ENCODE assay signal across 20 mouse cellular contexts in the genomic region with DNA sequence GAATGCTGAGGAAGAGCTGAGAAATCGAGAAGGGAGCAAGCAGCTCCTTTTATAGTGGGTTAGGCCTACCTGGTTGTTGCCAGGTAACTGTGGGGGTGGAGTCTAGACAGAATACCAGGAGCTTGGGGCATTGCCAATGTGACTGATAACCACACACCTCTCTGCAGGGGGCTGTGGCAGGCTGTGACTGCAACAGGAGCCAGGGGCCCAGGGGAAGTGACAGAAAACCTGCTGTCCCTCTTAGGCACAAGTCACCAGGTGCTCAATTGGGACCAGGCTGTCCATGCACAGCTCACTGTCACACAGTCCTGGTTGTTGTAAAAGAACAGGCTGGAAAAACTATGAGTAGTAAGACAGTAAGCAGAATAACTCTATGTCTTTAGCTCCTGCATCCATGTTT.
DNase-seq lines count a peak whose midpoint lies in the region; ATAC-seq and TF ChIP-seq lines count a peak whose summit lies in the region.
"Had no signal": no experiment of that assay in that cellular context is flagged by ENCODE, and none has a peak within 500 bp of the region (broad histone marks: within the 10 kb centered on the region; RNA-seq: fewer than 3 reads in every experiment).

No protein-coding gene starts in this region.

- no peak overlapping the region for H3K4me3 ChIP-seq in midbrain, postnatal 0 days (ENCODE audit: low read depth, low read length)
- H3K4me3 ChIP-seq: embryonic facial prominence, embryonic 15.5 days; forebrain, embryonic 15.5 days; heart, embryonic 13.5 days; hindbrain, embryonic 15.5 days had no signal

- no peaks in the 10 kb centered on the region for H3K36me3 ChIP-seq in midbrain, postnatal 0 days (ENCODE audit: insufficient read depth, low read length)
- H3K36me3 ChIP-seq: embryonic facial prominence, embryonic 15.5 days; forebrain, embryonic 15.5 days; G1E; heart, embryonic 13.5 days; hindbrain, embryonic 15.5 days had no signal

- no peaks in the 10 kb centered on the region for H3K27me3 ChIP-seq in midbrain, postnatal 0 days (ENCODE audit: insufficient read depth, low read length)
- H3K27me3 ChIP-seq: embryonic facial prominence, embryonic 15.5 days; forebrain, embryonic 15.5 days; heart, embryonic 13.5 days; hindbrain, embryonic 15.5 days had no signal

- 69% methylated on average over 1 of the region's 1 CpGs for WGBS in midbrain, postnatal 0 days

- H3K9me3 ChIP-seq in midbrain, postnatal 0 days (ENCODE audit: low read length), result no peaks in the 10 kb centered on the region
- H3K9me3 ChIP-seq: embryonic facial prominence, embryonic 15.5 days; forebrain, embryonic 15.5 days; G1E; heart, embryonic 13.5 days; hindbrain, embryonic 15.5 days had no signal

- TF ChIP-seq CTCF in midbrain, postnatal 0 days (IDR thresholded peaks at IDR 0.05), result no peak

- H3K27ac ChIP-seq in midbrain, postnatal 0 days (ENCODE audit: low read depth, low read length), result no peak overlapping the region
- H3K27ac ChIP-seq: embryonic facial prominence, embryonic 15.5 days; forebrain, embryonic 15.5 days; heart, embryonic 13.5 days; hindbrain, embryonic 15.5 days had no signal

- DNase-seq in cerebellum, postnatal 4 days (ENCODE audit: low spot score in 2 of 2), result no peak
- DNase-seq in cerebellum, adult 9-10 months, result peak; percentile 25
- peak; percentile 27 to 56 for DNase-seq in cerebellum, postnatal 25 days
- DNase-seq in urinary bladder, postnatal 36 days (ENCODE audit: low spot score in 2 of 2), result no peak
- DNase-seq in midbrain, postnatal 0 days (ENCODE audit: low spot score), result no peak
- DNase-seq in kidney, adult 18-20 months, result no peak
- DNase-seq in spleen, adult 18-20 months, result no peak
- DNase-seq: adrenal gland, postnatal 10 days; B cell, adult 2 months; gastrocnemius, postnatal 36 days; heart, adult 11 months; heart, postnatal 36 days had no signal

- peak; percentile 79; the same call in 1 of the 2 replicates for ATAC-seq in cerebellum, adult (ENCODE audit: insufficient number of reproducible peaks, low FRiP score, low TSS enrichment)
- ATAC-seq in midbrain, postnatal 0 days (ENCODE audit: low FRiP score), result no peak
- ATAC-seq: CD4-positive, CD25-positive, alpha-beta regulatory T cell, adult 4 months; forebrain, embryonic 15.5 days; intestine, embryonic 16.5 days had no signal

- no peak overlapping the region for H3K4me2 ChIP-seq in midbrain, postnatal 0 days (ENCODE audit: low read depth, low read length, poor library complexity, severe bottlenecking)
- H3K4me2 ChIP-seq: embryonic facial prominence, embryonic 15.5 days; forebrain, embryonic 15.5 days; heart, embryonic 13.5 days; hindbrain, embryonic 15.5 days had no signal

- H3K9ac ChIP-seq in midbrain, postnatal 0 days (replicated peaks; ENCODE audit: low read length, poor library complexity, severe bottlenecking), result no peak overlapping the region
- H3K9ac ChIP-seq: embryonic facial prominence, embryonic 15.5 days; forebrain, embryonic 15.5 days; heart, embryonic 13.5 days; hindbrain, embryonic 15.5 days had no signal

- H3K4me1 ChIP-seq in midbrain, postnatal 0 days (ENCODE audit: insufficient read depth, low read length), result no peaks in the 10 kb centered on the region
- H3K4me1 ChIP-seq: embryonic facial prominence, embryonic 15.5 days; forebrain, embryonic 15.5 days; heart, embryonic 13.5 days; hindbrain, embryonic 15.5 days had no signal

Comparison
In these comparisons a context has a peak if more than half of its experiments do, and no peak if none do; other contexts are left out.
1. DNase-seq: peak in cerebellum, adult 9-10 months (single experiment) and cerebellum, postnatal 25 days (2 of 2); none in cerebellum, postnatal 4 days (0 of 2), urinary bladder, postnatal 36 days (0 of 2), midbrain, postnatal 0 days (single experiment), kidney, adult 18-20 months (single experiment) and spleen, adult 18-20 months (0 of 2).